Mouse (Mus musculus): ENCODE measurements around the gene Nmrk2.

- TF ChIP-seq POLR2A (IDR thresholded peaks at IDR 0.05; ENCODE audit: insufficient read depth, low read length): no peak
- no peak for TF ChIP-seq CTCF (IDR thresholded peaks at IDR 0.05; ENCODE audit: low read depth, low read length)
Measured at GRCm38 (mm10) chr10:81192968-81193501, 8.8 kb downstream of the Nmrk2 start.

Measured in ES-Bruce4 (cell line).